In the genomic region with DNA sequence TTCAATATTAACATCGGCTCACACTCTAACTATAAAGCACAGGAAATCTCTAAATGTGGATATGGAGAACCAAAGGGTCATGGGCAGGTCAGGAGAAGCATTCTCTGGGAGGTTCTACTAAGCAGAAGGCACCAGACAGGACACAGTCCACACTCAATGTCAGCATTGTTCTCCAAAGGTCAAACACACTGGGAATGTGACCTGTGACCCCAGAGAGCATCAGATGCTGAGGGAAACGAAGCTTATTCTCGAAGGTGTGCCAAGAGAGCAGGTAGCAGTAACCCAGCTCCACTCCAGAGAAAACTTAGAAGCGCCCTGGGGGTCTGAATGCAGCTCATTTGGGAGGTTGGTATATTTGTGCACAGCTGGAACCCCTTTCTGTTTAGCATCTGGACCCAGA, we compare ENCODE assay signal across 26 mouse cellular contexts.
DNase-seq lines count a peak whose midpoint lies in the region; ATAC-seq lines count a peak whose summit lies in the region.
"Had no signal": no experiment of that assay in that cellular context is flagged by ENCODE, and none has a peak within 500 bp of the region (broad histone marks: within the 10 kb centered on the region; RNA-seq: fewer than 3 reads in every experiment).

No protein-coding gene starts in this region.

- WGBS in hindbrain, embryonic 10.5 days = 44% methylated on average over 4 of the region's 4 CpGs
- 58% methylated on average over 4 of the region's 4 CpGs for WGBS in hindbrain, embryonic 14.5 days
- WGBS in embryonic facial prominence, embryonic 10.5 days = 27% methylated on average over 4 of the region's 4 CpGs

- peaks cover 39% of the 10 kb centered on the region for H3K4me1 ChIP-seq in hindbrain, embryonic 10.5 days (replicated peaks)
- peaks cover 20% of the 10 kb centered on the region for H3K4me1 ChIP-seq in hindbrain, embryonic 14.5 days (replicated peaks; ENCODE audit: control insufficient read depth, insufficient read depth, low read length)
- peaks cover 57% of the 10 kb centered on the region for H3K4me1 ChIP-seq in embryonic facial prominence, embryonic 10.5 days
- H3K4me1 ChIP-seq: stomach, embryonic 15.5 days had no signal

- peaks cover 5% of the 10 kb centered on the region; the same call in 1 of the 2 replicates for H3K9me3 ChIP-seq in hindbrain, embryonic 10.5 days
- no peaks in the 10 kb centered on the region for H3K9me3 ChIP-seq in hindbrain, embryonic 14.5 days (ENCODE audit: control insufficient read depth, low read length)
- H3K9me3 ChIP-seq in embryonic facial prominence, embryonic 10.5 days = no peaks in the 10 kb centered on the region; the same call in 1 of the 2 replicates
- H3K9me3 ChIP-seq: heart, embryonic 15.5 days; limb, embryonic 15.5 days; liver, embryonic 13.5 days; midbrain, embryonic 12.5 days; stomach, embryonic 15.5 days had no signal

- ATAC-seq in hindbrain, embryonic 14.5 days (ENCODE audit: low FRiP score) = no peak
- ATAC-seq: forebrain, embryonic 14.5 days; intestine, postnatal 0 days; lung, postnatal 0 days had no signal

- DNase-seq in hindbrain, embryonic 10.5 days (ENCODE audit: low spot score) = peak; percentile 29
- DNase-seq in hindbrain, embryonic 14.5 days (ENCODE audit: low spot score) = no peak
- DNase-seq in embryo, embryonic 10.5 days (ENCODE audit: low spot score) = peak; percentile 45
- peak; percentile 34 for DNase-seq in embryonic facial prominence, embryonic 10.5 days (ENCODE audit: low spot score)
- peak; percentile 30 for DNase-seq in yolk sac, embryonic 10.5 days (ENCODE audit: low spot score)
- DNase-seq in thymus, postnatal 14 days = no peak
- DNase-seq: adrenal gland, adult 2 months; B cell, adult 2 months; cerebellum, adult 8-10 months; heart, postnatal 36 days; kidney, postnatal 4 days; liver, embryonic 13.5 days; lung, adult 18-20 months; lung, postnatal 4 days; thymus, postnatal 25 days had no signal

- H3K4me2 ChIP-seq in hindbrain, embryonic 14.5 days (replicated peaks) = no peak overlapping the region
- H3K4me2 ChIP-seq: heart, embryonic 15.5 days; hindbrain, embryonic 13.5 days; limb, embryonic 15.5 days; liver, embryonic 13.5 days; midbrain, embryonic 12.5 days; neural tube, embryonic 13.5 days; stomach, embryonic 15.5 days had no signal

- no peaks in the 10 kb centered on the region for H3K36me3 ChIP-seq in hindbrain, embryonic 10.5 days
- no peaks in the 10 kb centered on the region for H3K36me3 ChIP-seq in hindbrain, embryonic 14.5 days (replicated peaks; ENCODE audit: control insufficient read depth, insufficient read depth)
- no peaks in the 10 kb centered on the region; the same call in 1 of the 2 replicates for H3K36me3 ChIP-seq in embryonic facial prominence, embryonic 10.5 days (replicated peaks)
- H3K36me3 ChIP-seq: heart, embryonic 15.5 days; liver, embryonic 13.5 days; midbrain, embryonic 12.5 days; neural tube, embryonic 13.5 days; stomach, embryonic 15.5 days had no signal

- no peak overlapping the region for H3K4me3 ChIP-seq in hindbrain, embryonic 10.5 days
- H3K4me3 ChIP-seq in hindbrain, embryonic 14.5 days (replicated peaks; ENCODE audit: low read length) = no peak overlapping the region
- H3K4me3 ChIP-seq in embryonic facial prominence, embryonic 10.5 days = no peak overlapping the region
- H3K4me3 ChIP-seq: heart, embryonic 15.5 days; hindbrain, embryonic 13.5 days; limb, embryonic 15.5 days; liver, embryonic 13.5 days; megakaryocyte, embryonic 14.5 days; midbrain, embryonic 12.5 days; neural tube, embryonic 13.5 days; stomach, embryonic 15.5 days had no signal

- H3K27me3 ChIP-seq in hindbrain, embryonic 10.5 days (ENCODE audit: insufficient read depth, poor library complexity, severe bottlenecking) = no peaks in the 10 kb centered on the region
- H3K27me3 ChIP-seq in hindbrain, embryonic 14.5 days (ENCODE audit: control insufficient read depth, insufficient read depth, low read length) = no peaks in the 10 kb centered on the region
- H3K27me3 ChIP-seq in embryonic facial prominence, embryonic 10.5 days (replicated peaks; ENCODE audit: low read depth, poor library complexity, severe bottlenecking) = no peaks in the 10 kb centered on the region
- H3K27me3 ChIP-seq: heart, embryonic 15.5 days; hindbrain, embryonic 13.5 days; limb, embryonic 15.5 days; liver, embryonic 13.5 days; midbrain, embryonic 12.5 days; neural tube, embryonic 13.5 days; stomach, embryonic 15.5 days had no signal

- H3K9ac ChIP-seq in hindbrain, embryonic 14.5 days = no peak overlapping the region
- H3K9ac ChIP-seq: heart, embryonic 15.5 days; hindbrain, embryonic 13.5 days; limb, embryonic 15.5 days; liver, embryonic 13.5 days; midbrain, embryonic 12.5 days; neural tube, embryonic 13.5 days; stomach, embryonic 15.5 days had no signal

- peak overlapping the region; percentile 53; the same call in 1 of the 2 replicates for H3K27ac ChIP-seq in hindbrain, embryonic 10.5 days
- H3K27ac ChIP-seq in hindbrain, embryonic 14.5 days = no peak overlapping the region
- H3K27ac ChIP-seq in embryonic facial prominence, embryonic 10.5 days (replicated peaks) = 0 out of 2 replicates have a peak overlapping the region, but pooled peaks have one; percentile 35
- H3K27ac ChIP-seq: heart, embryonic 15.5 days; hindbrain, embryonic 13.5 days; kidney, postnatal 0 days; limb, embryonic 15.5 days; liver, embryonic 13.5 days; midbrain, embryonic 12.5 days; neural tube, embryonic 13.5 days; stomach, embryonic 15.5 days had no signal

Comparison
In these comparisons a context has a peak if more than half of its experiments do, and no peak if none do; other contexts are left out.
1. DNase-seq: peak in hindbrain, embryonic 10.5 days (single experiment), embryo, embryonic 10.5 days (single experiment), embryonic facial prominence, embryonic 10.5 days (single experiment) and yolk sac, embryonic 10.5 days (single experiment); none in hindbrain, embryonic 14.5 days (single experiment) and thymus, postnatal 14 days (single experiment).